Mouse (Mus musculus): Measurements from ENCODE around the gene Isy1. TPM values are rescaled to one million over a fixed set of nuclear protein-coding genes. Genes with fewer than 3 reads are reported as not detected.
"Not testable (repeated sequence)": the region's sequence is repeated elsewhere in the genome, so short reads cannot be mapped to it uniquely, and the experiment has no call there.

The Isy1 gene
- polyA plus RNA-seq, 1 experiment from 2014 or later: 19.8 TPM

GRCm38 (mm10) chr6:87775588-87776245 is 62.9 kb downstream of the Isy1 start:
- H3K36me3 ChIP-seq (replicated peaks; ENCODE audit: insufficient read depth, low read length): no peaks in the 10 kb centered on the region
- TF ChIP-seq EP300 (IDR thresholded peaks at IDR 0.05; ENCODE audit: low read depth) (peak; percentile 91), CTCF (IDR thresholded peaks at IDR 0.05; ENCODE audit: low read depth) (no peak)
- H3K4me1 ChIP-seq (ENCODE audit: insufficient read depth): peaks cover 24% of the 10 kb centered on the region
- H3K9ac ChIP-seq (replicated peaks): 0 out of 2 replicates have a peak overlapping the region, but pooled peaks have one; percentile 1
- peak overlapping the region; percentile 62 for H3K4me2 ChIP-seq (ENCODE audit: low read depth, low read length)
- H3K27me3 ChIP-seq (ENCODE audit: insufficient read depth, low read length): no peaks in the 10 kb centered on the region
- peak; percentile 98 for ATAC-seq
- peak overlapping the region; percentile 15; the same call in 1 of the 2 replicates for H3K4me3 ChIP-seq (ENCODE audit: low read depth, low read length)
- 43% methylated on average over 3 of the region's 3 CpGs for WGBS (ENCODE audit: insufficient replicate concordance)
- no peaks in the 10 kb centered on the region for H3K9me3 ChIP-seq (ENCODE audit: low read length)
- peak; percentile 72 for DNase-seq
- H3K27ac ChIP-seq (ENCODE audit: low read depth): peak overlapping the region; percentile 80

GRCm38 (mm10) chr6:87774909-87775308 is 63.7 kb downstream of the Isy1 start:
- WGBS (ENCODE audit: insufficient replicate concordance): 74% methylated on average over 9 of the region's 9 CpGs
- no peak for TF ChIP-seq EP300 (IDR thresholded peaks at IDR 0.05; ENCODE audit: low read depth)
- TF ChIP-seq CTCF (IDR thresholded peaks at IDR 0.05; ENCODE audit: low read depth): no peak
- ATAC-seq: no peak

GRCm38 (mm10) chr6:87774466-87774865 is 64.1 kb downstream of the Isy1 start:
- no peak overlapping the region for H3K27ac ChIP-seq (ENCODE audit: low read depth)
- no peaks in the 10 kb centered on the region for H3K9me3 ChIP-seq (ENCODE audit: low read length)
- TF ChIP-seq EP300 (IDR thresholded peaks at IDR 0.05; ENCODE audit: low read depth): no peak
- TF ChIP-seq CTCF (IDR thresholded peaks at IDR 0.05; ENCODE audit: low read depth): no peak
- no peak overlapping the region for H3K4me2 ChIP-seq (ENCODE audit: low read depth, low read length)
- no peak overlapping the region for H3K9ac ChIP-seq (replicated peaks)
- H3K36me3 ChIP-seq (replicated peaks; ENCODE audit: insufficient read depth, low read length): no peaks in the 10 kb centered on the region
- DNase-seq (no peak), ATAC-seq (no peak)
- 41% methylated on average over 1 of the region's 1 CpGs for WGBS (ENCODE audit: insufficient replicate concordance)
- no peaks in the 10 kb centered on the region for H3K27me3 ChIP-seq (ENCODE audit: insufficient read depth, low read length)
- H3K4me3 ChIP-seq (ENCODE audit: low read depth, low read length): no peak overlapping the region
- H3K4me1 ChIP-seq (ENCODE audit: insufficient read depth): peaks cover 24% of the 10 kb centered on the region

More at GRCm38 (mm10) chr6:87774909-87775308, 63.7 kb downstream of the Isy1 start:
- H3K4me1 ChIP-seq (ENCODE audit: insufficient read depth): peaks cover 24% of the 10 kb centered on the region
- no peak overlapping the region for H3K9ac ChIP-seq (replicated peaks)
- no peaks in the 10 kb centered on the region for H3K36me3 ChIP-seq (replicated peaks; ENCODE audit: insufficient read depth, low read length)
- H3K9me3 ChIP-seq (ENCODE audit: low read length): no peaks in the 10 kb centered on the region
- H3K27me3 ChIP-seq (ENCODE audit: insufficient read depth, low read length): no peaks in the 10 kb centered on the region
- no peak overlapping the region for H3K4me3 ChIP-seq (ENCODE audit: low read depth, low read length)
- no peak overlapping the region for H3K4me2 ChIP-seq (ENCODE audit: low read depth, low read length)
- peak; percentile 10 for DNase-seq
- H3K27ac ChIP-seq (ENCODE audit: low read depth): no peak overlapping the region

- no peaks in the 10 kb centered on the region for H3K9me3 ChIP-seq (ENCODE audit: low read length)
- ATAC-seq: peak; percentile 68
- H3K4me1 ChIP-seq (ENCODE audit: insufficient read depth): no peaks in the 10 kb centered on the region
- H3K27me3 ChIP-seq (ENCODE audit: insufficient read depth, low read length): no peaks in the 10 kb centered on the region
- TF ChIP-seq EP300 (IDR thresholded peaks at IDR 0.05; ENCODE audit: low read depth) (no peak), CTCF (IDR thresholded peaks at IDR 0.05; ENCODE audit: low read depth) (peak; percentile 74)
- 28% methylated on average over 8 of the region's 8 CpGs for WGBS (ENCODE audit: insufficient replicate concordance)
- H3K27ac ChIP-seq (ENCODE audit: low read depth): no peak overlapping the region
- no peak overlapping the region for H3K4me2 ChIP-seq (ENCODE audit: low read depth, low read length)
- no peaks in the 10 kb centered on the region for H3K36me3 ChIP-seq (replicated peaks; ENCODE audit: insufficient read depth, low read length)
- H3K4me3 ChIP-seq (ENCODE audit: low read depth, low read length): no peak overlapping the region
- H3K9ac ChIP-seq (replicated peaks): no peak overlapping the region
- DNase-seq: peak; percentile 34
These were observed 68.0 kb downstream of the Isy1 start for GRCm38 (mm10) chr6:87770626-87771025.

- not testable (repeated sequence) for H3K27ac ChIP-seq (ENCODE audit: low read depth); H3K9ac ChIP-seq (replicated peaks); H3K4me2 ChIP-seq (ENCODE audit: low read depth, low read length); H3K9me3 ChIP-seq (ENCODE audit: low read length); H3K36me3 ChIP-seq (replicated peaks; ENCODE audit: insufficient read depth, low read length); H3K4me3 ChIP-seq (ENCODE audit: low read depth, low read length); ATAC-seq; H3K27me3 ChIP-seq (ENCODE audit: insufficient read depth, low read length)
- DNase-seq: peak; percentile 8
- H3K4me1 ChIP-seq (ENCODE audit: insufficient read depth): peaks cover 13% of the 10 kb centered on the region; the same call in 1 of the 2 replicates
- WGBS (ENCODE audit: insufficient replicate concordance): 97% methylated on average over 2 of the region's 2 CpGs
These were observed 74.3 kb downstream of the Isy1 start for GRCm38 (mm10) chr6:87764296-87764695.

Other genes with a start within 250 kb of the Isy1 start
- gene Prokr1, start 248.1 kb downstream of the Isy1 start, polyA plus RNA-seq (2015; fragmentation: Nextera tagmentation; extraction: Ambion mirVana): 1.1 and 1.6 TPM in 2 replicates
- 5.5 and 7.1 TPM in 2 replicates for gene Aplf, start 166.6 kb downstream of the Isy1 start, polyA plus RNA-seq (2015; fragmentation: Nextera tagmentation; extraction: Ambion mirVana)
- gene Efcc1, start 107.9 kb downstream of the Isy1 start, polyA plus RNA-seq (2015; fragmentation: Nextera tagmentation; extraction: Ambion mirVana): 0.39 and 0.42 TPM in 2 replicates
- 36.5 and 38.0 TPM in 2 replicates for gene Gp9, start 60.7 kb downstream of the Isy1 start, polyA plus RNA-seq (2015; fragmentation: Nextera tagmentation; extraction: Ambion mirVana)
- gene Rab43, start 26.6 kb downstream of the Isy1 start, polyA plus RNA-seq (2015; fragmentation: Nextera tagmentation; extraction: Ambion mirVana): 44.4 and 45.4 TPM in 2 replicates
- gene Gm45140, start 3.0 kb downstream of the Isy1 start, polyA plus RNA-seq (2015; fragmentation: Nextera tagmentation; extraction: Ambion mirVana): 2.8 and 3.2 TPM in 2 replicates
- gene Cnbp, start 12.3 kb upstream of the Isy1 start, polyA plus RNA-seq (2015; fragmentation: Nextera tagmentation; extraction: Ambion mirVana): 445 and 452 TPM in 2 replicates
- 30.4 and 35.3 TPM in 2 replicates for gene Copg1, start 49.0 kb upstream of the Isy1 start, polyA plus RNA-seq (2015; fragmentation: Nextera tagmentation; extraction: Ambion mirVana)
- 12.4 and 12.5 TPM in 2 replicates for gene Hmces, start 75.1 kb upstream of the Isy1 start, polyA plus RNA-seq (2015; fragmentation: Nextera tagmentation; extraction: Ambion mirVana)
- 2.0 and 2.5 TPM in 2 replicates for gene H1fx, start 142.8 kb upstream of the Isy1 start, polyA plus RNA-seq (2015; fragmentation: Nextera tagmentation; extraction: Ambion mirVana)
- 110 and 111 TPM in 2 replicates for gene Rab7, start 206.5 kb upstream of the Isy1 start, polyA plus RNA-seq (2015; fragmentation: Nextera tagmentation; extraction: Ambion mirVana)
- 102 and 112 TPM in 2 replicates for gene Rpn1, start 245.7 kb upstream of the Isy1 start, polyA plus RNA-seq (2015; fragmentation: Nextera tagmentation; extraction: Ambion mirVana)

Data from liver, postnatal 0 days (tissue).